Mouse (Mus musculus) myocyte (in vitro differentiated cells): Measurements from ENCODE around the gene Hba-x. TPM values are rescaled to one million over a fixed set of nuclear protein-coding genes. Genes with fewer than 3 reads are reported as not detected.
A peak's percentile ranks its signal among the peaks of the same experiment; 100 is the strongest.

Experiments
- H3K27me3 ChIP-seq: one replicate; pipeline ENCODE4 v1.6.1; 2011; ENCODE audit not compliant: control insufficient read depth, insufficient read depth, insufficient read length
- H3K36me3 ChIP-seq: one replicate; pipeline ENCODE4 v1.6.1; 2011; ENCODE audit not compliant: control insufficient read depth, insufficient read depth
- H3K4me2 ChIP-seq: one replicate; pipeline ENCODE4 v1.6.1; 2011; ENCODE audit warnings: low read depth, control low read depth
- H3K4me3 ChIP-seq: one replicate; pipeline ENCODE4 v1.5.1; 2011; ENCODE audit warnings: mild to moderate bottlenecking, control low read depth, moderate library complexity
- H3K79me2 ChIP-seq: one replicate; pipeline ENCODE4 v1.6.1; 2011; ENCODE audit not compliant: control insufficient read depth, insufficient read depth
- H3ac ChIP-seq: one replicate; pipeline ENCODE4 v1.6.1; 2011; ENCODE audit not compliant: control insufficient read depth, insufficient read length
- CEBPB ChIP-seq: IDR thresholded peaks from 2 replicates; pipeline ENCODE4 v1.6.1; 2011; ENCODE audit warnings: mild to moderate bottlenecking, moderate library complexity; ENCODE audit not compliant: poor library complexity, insufficient read depth, severe bottlenecking
- E2F4 ChIP-seq: IDR thresholded peaks from one replicate; pipeline ENCODE4 v1.6.1; 2011; ENCODE audit warnings: mild to moderate bottlenecking, control low read depth, moderate library complexity; ENCODE audit not compliant: insufficient read depth
- MAX ChIP-seq: IDR thresholded peaks from one replicate; pipeline ENCODE4 v1.6.1; 2011; ENCODE audit warnings: low read depth, mild to moderate bottlenecking, control low read depth
- MYOD1 ChIP-seq, 3 experiments: IDR thresholded peaks; one replicate each; pipeline ENCODE4 v1.6.1; 2011; ENCODE audit warnings: control low read depth in 2 of 3, low read depth in 2 of 3, mild to moderate bottlenecking in 2 of 3, moderate library complexity in 1 of 3; ENCODE audit not compliant: insufficient read length in 2 of 3, control insufficient read depth in 1 of 3
- MYOG ChIP-seq, 3 experiments: IDR thresholded peaks; one replicate each; pipeline ENCODE4 v1.6.1; 2011; ENCODE audit warnings: control low read depth in 2 of 3, low read depth in 2 of 3, mild to moderate bottlenecking in 2 of 3; ENCODE audit not compliant: insufficient read length in 2 of 3, control insufficient read depth in 1 of 3, insufficient read depth in 1 of 3
- POLR2A ChIP-seq: IDR thresholded peaks from one replicate; pipeline ENCODE4 v1.6.1; 2011; ENCODE audit warnings: low read depth, mild to moderate bottlenecking, control low read depth, moderate library complexity; ENCODE audit not compliant: insufficient read length
- POLR2AphosphoS2 ChIP-seq: IDR thresholded peaks from one replicate; pipeline ENCODE4 v1.6.1; 2011; ENCODE audit warnings: low read depth, control low read depth; ENCODE audit not compliant: insufficient read length
- REST ChIP-seq: IDR thresholded peaks from one replicate; pipeline ENCODE4 v1.6.1; 2011; ENCODE audit warnings: mild to moderate bottlenecking, control low read depth, moderate library complexity; ENCODE audit not compliant: insufficient read depth, insufficient read length
- SRF ChIP-seq: IDR thresholded peaks from one replicate; pipeline ENCODE4 v1.6.1; 2011; ENCODE audit warnings: low read depth; ENCODE audit not compliant: control insufficient read depth, insufficient read length
- TCF12 ChIP-seq: IDR thresholded peaks from one replicate; pipeline ENCODE4 v1.6.1; 2011; ENCODE audit warnings: mild to moderate bottlenecking, control low read depth; ENCODE audit not compliant: poor library complexity, insufficient read depth, severe bottlenecking
- TCF3 ChIP-seq: IDR thresholded peaks from one replicate; pipeline ENCODE4 v1.6.1; 2011; ENCODE audit warnings: low read depth, control low read depth; ENCODE audit not compliant: insufficient read length
- USF1 ChIP-seq: IDR thresholded peaks from one replicate; pipeline ENCODE4 v1.6.1; 2011; ENCODE audit warnings: low read depth, mild to moderate bottlenecking, control low read depth, moderate library complexity
- polyA plus RNA-seq: library from polyadenylated mRNA; unstranded; fragments of >200 nt; fragmentation: generic; extraction: Trizol; gene quantifications from one replicate; pipeline ENCODE4 v1.2.1, GENCODE M21; 2012; ENCODE audit warnings: missing spikeins

Hba-x gene
- polyA plus RNA-seq, 1 experiment = not detected

DNA sequence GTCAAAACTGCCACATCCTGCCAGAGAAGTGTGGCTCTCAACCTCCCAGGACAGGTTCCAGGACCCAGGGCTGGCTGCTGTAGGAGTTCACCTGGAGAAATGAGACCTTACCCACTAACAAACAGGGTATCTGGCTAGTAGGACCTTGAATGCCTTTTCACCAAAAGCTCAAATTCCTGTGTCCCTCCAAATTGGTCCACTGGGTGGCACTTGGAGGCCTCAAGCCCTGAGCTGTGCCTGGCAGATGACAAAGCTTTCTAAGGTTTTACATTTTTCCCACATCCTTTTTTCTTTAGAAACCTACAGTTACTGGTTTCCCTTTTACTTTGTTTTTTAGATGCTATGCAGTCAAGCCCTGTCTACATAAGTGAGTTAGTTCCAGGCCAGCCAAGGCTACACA, 29.1 kb upstream of the Hba-x start:
- Histone ChIP-seq H3K79me2 (no peaks in the 10 kb centered on the region), H3K27me3 (no peaks in the 10 kb centered on the region), H3ac (no peak overlapping the region), H3K36me3 (peaks cover 35% of the 10 kb centered on the region), H3K4me3 (no peak overlapping the region), H3K4me2 (no peak overlapping the region)
- TF ChIP-seq TCF12 = no peak
- no peak for TF ChIP-seq POLR2AphosphoS2
- TF ChIP-seq MYOG (IDR thresholded peaks at IDR 0.05; ENCODE audit: control insufficient read depth in 1 of 3, insufficient read depth in 1 of 3, insufficient read length in 2 of 3, low read depth in 2 of 3) = no peak
- no peak for TF ChIP-seq REST
- TF ChIP-seq SRF = no peak
- TF ChIP-seq MAX = no peak
- no peak for TF ChIP-seq MYOD1 (IDR thresholded peaks at IDR 0.05; ENCODE audit: control insufficient read depth in 1 of 3, insufficient read length in 2 of 3, low read depth in 2 of 3)
- no peak for TF ChIP-seq POLR2A
- no peak for TF ChIP-seq CEBPB
- TF ChIP-seq USF1 = no peak
- TF ChIP-seq TCF3 = no peak
- TF ChIP-seq E2F4 = no peak

DNA sequence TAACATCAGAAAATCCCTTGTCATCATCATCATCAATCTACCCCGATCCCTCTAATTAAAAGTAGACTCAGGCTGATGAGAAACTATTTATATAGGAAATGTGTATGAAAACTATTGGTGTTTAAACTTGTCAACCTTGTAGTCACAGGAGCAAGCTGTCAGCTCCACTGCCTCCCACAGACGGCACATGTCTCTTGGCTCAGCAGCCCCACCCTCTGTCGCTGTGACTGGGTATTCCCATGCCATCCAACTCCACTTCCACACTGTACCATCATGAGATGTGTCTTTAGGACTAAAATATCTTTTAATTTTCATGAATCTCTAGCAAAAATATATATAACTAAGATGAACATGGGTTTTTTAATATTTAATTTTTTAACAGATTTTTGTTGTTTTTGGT, 27.9 kb upstream of the Hba-x start:
- H3K36me3 ChIP-seq = peaks cover 40% of the 10 kb centered on the region
- H3K27me3 ChIP-seq = no peaks in the 10 kb centered on the region
- H3ac ChIP-seq = no peak overlapping the region
- no peak overlapping the region for H3K4me3 ChIP-seq
- no peak overlapping the region for H3K4me2 ChIP-seq
- no peaks in the 10 kb centered on the region for H3K79me2 ChIP-seq
- TF ChIP-seq E2F4 = no peak
- TF ChIP-seq MAX = no peak
- no peak for TF ChIP-seq TCF3
- no peak for TF ChIP-seq TCF12
- TF ChIP-seq USF1 = no peak
- no peak for TF ChIP-seq SRF
- no peak for TF ChIP-seq MYOG (IDR thresholded peaks at IDR 0.05; ENCODE audit: control insufficient read depth in 1 of 3, insufficient read depth in 1 of 3, insufficient read length in 2 of 3, low read depth in 2 of 3)
- no peak for TF ChIP-seq POLR2A
- TF ChIP-seq CEBPB = no peak
- TF ChIP-seq MYOD1 (IDR thresholded peaks at IDR 0.05; ENCODE audit: control insufficient read depth in 1 of 3, insufficient read length in 2 of 3, low read depth in 2 of 3) = no peak
- TF ChIP-seq POLR2AphosphoS2 = no peak
- no peak for TF ChIP-seq REST

GRCm38 (mm10) chr11:32250880-32251763, 25.1 kb upstream of the Hba-x start:
- Histone ChIP-seq H3K79me2 (no peaks in the 10 kb centered on the region), H3K4me2 (peak overlapping the region; percentile 54), H3K36me3 (peaks cover 40% of the 10 kb centered on the region), H3K4me3 (no peak overlapping the region), H3K27me3 (no peaks in the 10 kb centered on the region), H3ac (no peak overlapping the region)
- TF ChIP-seq MYOD1 (IDR thresholded peaks at IDR 0.05; ENCODE audit: control insufficient read depth in 1 of 3, insufficient read length in 2 of 3, low read depth in 2 of 3) (peak in 1 of 3 experiments; percentile 64), TCF12 (no peak), SRF (no peak), MYOG (IDR thresholded peaks at IDR 0.05; ENCODE audit: control insufficient read depth in 1 of 3, insufficient read depth in 1 of 3, insufficient read length in 2 of 3, low read depth in 2 of 3) (peak in 1 of 3 experiments; percentile 21), CEBPB (no peak), TCF3 (no peak), USF1 (no peak)

GRCm38 (mm10) chr11:32253121-32253520, 23.1 kb upstream of the Hba-x start:
- Histone ChIP-seq H3K4me2 (no peak overlapping the region), H3K4me3 (no peak overlapping the region), H3K36me3 (peaks cover 31% of the 10 kb centered on the region), H3K79me2 (no peaks in the 10 kb centered on the region), H3ac (no peak overlapping the region), H3K27me3 (no peaks in the 10 kb centered on the region)
- no peak for TF ChIP-seq REST
- peak in 2 of 3 experiments; percentile 74 to 87 for TF ChIP-seq MYOD1 (IDR thresholded peaks at IDR 0.05; ENCODE audit: control insufficient read depth in 1 of 3, insufficient read length in 2 of 3, low read depth in 2 of 3)
- no peak for TF ChIP-seq POLR2AphosphoS2
- peak; percentile 22 to 77 (median 41) for TF ChIP-seq MYOG (IDR thresholded peaks at IDR 0.05; ENCODE audit: control insufficient read depth in 1 of 3, insufficient read depth in 1 of 3, insufficient read length in 2 of 3, low read depth in 2 of 3)
- TF ChIP-seq USF1 = no peak
- TF ChIP-seq TCF12 = peak; percentile 41
